Mouse (Mus musculus): Measurements from ENCODE around the gene D10Jhu81e. TPM values are rescaled to one million over a fixed set of nuclear protein-coding genes. Genes with fewer than 3 reads are reported as not detected.
"Not testable (repeated sequence)": the region's sequence is repeated elsewhere in the genome, so short reads cannot be mapped to it uniquely, and the experiment has no call there.

Gene D10Jhu81e
- polyA plus RNA-seq, 1 experiment from 2014 or later, result 17.7 TPM

GRCm38 (mm10) chr10:78124137-78124536 lies 45.4 kb downstream of the D10Jhu81e start:
- not testable (repeated sequence) for H3K4me3 ChIP-seq; H3K4me1 ChIP-seq; H3K9me3 ChIP-seq (replicated peaks); H3K36me3 ChIP-seq; H3K27me3 ChIP-seq (ENCODE audit: low read depth, poor library complexity, severe bottlenecking); DNase-seq (ENCODE audit: low spot score); H3K27ac ChIP-seq (replicated peaks)
- 77% methylated on average over 6 of the region's 6 CpGs for WGBS

DNA sequence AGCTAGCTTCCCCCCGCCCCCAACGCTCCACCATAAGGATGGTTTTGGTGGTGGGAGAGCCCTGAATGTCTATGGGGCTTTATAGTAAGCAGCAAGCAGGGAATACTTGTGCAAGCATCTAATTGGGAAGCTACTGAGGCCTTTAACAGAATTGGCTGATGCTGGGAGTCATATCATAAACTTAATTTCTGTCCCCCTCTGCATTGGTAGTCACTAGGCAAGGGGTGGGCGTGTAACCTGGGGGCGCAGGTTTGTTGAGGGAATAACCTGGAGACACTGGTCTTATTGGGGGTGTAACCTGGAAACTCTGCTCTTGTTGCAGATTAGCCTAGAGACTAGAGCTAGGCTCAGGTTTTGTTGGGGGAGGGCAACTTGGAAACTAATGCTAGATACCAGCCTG lies 50.2 kb downstream of the D10Jhu81e start:
- Histone ChIP-seq H3K9me3 (replicated peaks) (no peaks in the 10 kb centered on the region), H3K4me3 (no peak overlapping the region), H3K27me3 (ENCODE audit: low read depth, poor library complexity, severe bottlenecking) (no peaks in the 10 kb centered on the region), H3K27ac (replicated peaks) (no peak overlapping the region), H3K36me3 (no peaks in the 10 kb centered on the region), H3K4me1 (peaks cover 15% of the 10 kb centered on the region)
- no peak for DNase-seq (ENCODE audit: low spot score)
- WGBS, result 93% methylated on average over 4 of the region's 4 CpGs

- Histone ChIP-seq H3K4me1 (peaks cover 18% of the 10 kb centered on the region), H3K27ac (replicated peaks) (no peak overlapping the region), H3K36me3 (no peaks in the 10 kb centered on the region), H3K9me3 (replicated peaks) (no peaks in the 10 kb centered on the region), H3K4me3 (no peak overlapping the region), H3K27me3 (ENCODE audit: low read depth, poor library complexity, severe bottlenecking) (no peaks in the 10 kb centered on the region)
- WGBS, result 88% methylated on average over 2 of the region's 2 CpGs
- no peak for DNase-seq (ENCODE audit: low spot score)
Measured at GRCm38 (mm10) chr10:78115153-78115552, 54.4 kb downstream of the D10Jhu81e start.

DNA sequence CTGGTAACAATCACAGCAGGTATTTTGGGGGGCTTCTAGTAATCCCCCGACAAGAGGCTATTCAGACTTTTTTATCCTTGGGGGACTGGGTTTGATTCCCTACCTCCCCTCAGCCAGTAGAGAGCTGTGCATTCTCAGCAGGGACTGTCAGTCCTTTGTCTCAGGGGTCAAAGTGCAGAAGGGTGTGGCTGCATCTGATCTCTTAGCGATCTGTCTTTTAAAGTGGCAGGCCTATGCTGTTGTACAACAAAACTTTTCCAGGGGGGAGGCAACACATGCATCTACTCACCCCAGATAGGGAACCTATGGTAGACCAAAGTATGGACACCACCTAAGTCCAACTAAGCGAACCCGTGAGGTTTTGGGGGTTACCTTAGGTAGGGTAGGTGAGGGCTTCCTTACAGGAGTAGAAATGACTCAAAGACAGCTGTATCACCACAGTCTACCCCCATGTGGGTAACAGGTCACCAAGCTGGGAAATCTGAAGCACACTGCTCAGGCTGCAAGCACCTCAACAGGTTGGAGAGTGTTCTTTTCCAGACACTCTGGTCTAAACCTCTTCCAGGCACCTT lies 55.0 kb downstream of the D10Jhu81e start:
- Histone ChIP-seq H3K9me3 (replicated peaks) (no peaks in the 10 kb centered on the region), H3K36me3 (no peaks in the 10 kb centered on the region), H3K4me1 (peaks cover 18% of the 10 kb centered on the region), H3K4me3 (no peak overlapping the region), H3K27ac (replicated peaks) (no peak overlapping the region; the same call in 1 of the 2 replicates), H3K27me3 (ENCODE audit: low read depth, poor library complexity, severe bottlenecking) (no peaks in the 10 kb centered on the region)
- DNase-seq (ENCODE audit: low spot score), result no peak
- WGBS, result 57% methylated on average over 4 of the region's 4 CpGs

Other genes starting within 250 kb of the D10Jhu81e start
- 0.84 and 0.88 TPM in 2 replicates for gene Trpm2, start 199.2 kb downstream of the D10Jhu81e start, polyA plus RNA-seq (2016; fragmentation: Nextera tagmentation; extraction: Ambion mirVana)
- 39.6 and 39.8 TPM in 2 replicates for gene 1810043G02Rik, start 191.3 kb downstream of the D10Jhu81e start, polyA plus RNA-seq (2016; fragmentation: Nextera tagmentation; extraction: Ambion mirVana)
- 203 and 242 TPM in 2 replicates for gene Pfkl, start 159.7 kb downstream of the D10Jhu81e start, polyA plus RNA-seq (2016; fragmentation: Nextera tagmentation; extraction: Ambion mirVana)
- gene Dnmt3l, start 127.8 kb downstream of the D10Jhu81e start, polyA plus RNA-seq (2016; fragmentation: Nextera tagmentation; extraction: Ambion mirVana), result 0.12 and 0.14 TPM in 2 replicates
- gene Aire, start 126.2 kb downstream of the D10Jhu81e start, polyA plus RNA-seq (2016; fragmentation: Nextera tagmentation; extraction: Ambion mirVana), result 0.12 and 0.19 TPM in 2 replicates
- 2.2 and 2.6 TPM in 2 replicates for gene Icosl, start 100.5 kb downstream of the D10Jhu81e start, polyA plus RNA-seq (2016; fragmentation: Nextera tagmentation; extraction: Ambion mirVana)
- gene Pwp2, start 15.4 kb upstream of the D10Jhu81e start, polyA plus RNA-seq (2016; fragmentation: Nextera tagmentation; extraction: Ambion mirVana), result 29.8 and 31.1 TPM in 2 replicates
- gene Trappc10, start 74.9 kb upstream of the D10Jhu81e start, polyA plus RNA-seq (2016; fragmentation: Nextera tagmentation; extraction: Ambion mirVana), result 9.3 and 12.4 TPM in 2 replicates
- gene Agpat3, start 182.7 kb upstream of the D10Jhu81e start, polyA plus RNA-seq (2016; fragmentation: Nextera tagmentation; extraction: Ambion mirVana), result 41.6 and 48.9 TPM in 2 replicates
- gene Rrp1, start 243.3 kb upstream of the D10Jhu81e start, polyA plus RNA-seq (2016; fragmentation: Nextera tagmentation; extraction: Ambion mirVana), result 319 and 355 TPM in 2 replicates